Mouse (Mus musculus): ENCODE data around the gene Olfr724. TPM values are rescaled to one million over a fixed set of nuclear protein-coding genes. Genes with fewer than 3 reads are reported as not detected.
"Not testable (repeated sequence)": the region's sequence is repeated elsewhere in the genome, so short reads cannot be mapped to it uniquely, and the experiment has no call there.

The Olfr724 gene
- not detected for total RNA-seq (2021)
- long read RNA-seq, result 0 reads

GRCm38 (mm10) chr14:49963174-49963573, at the start of gene Olfr724:
Olfr724 (minus strand) TSS chr14:49963274.
- DNase-seq (ENCODE audit: low spot score in 2 of 2), result not testable (repeated sequence)

- DNase-seq (ENCODE audit: low spot score in 2 of 2), result no peak
Observed at GRCm38 (mm10) chr14:49955890-49956289, 7.2 kb downstream of the Olfr724 start.

- not testable (repeated sequence) for DNase-seq (ENCODE audit: low spot score in 2 of 2)
Observed at GRCm38 (mm10) chr14:49931687-49932086, 31.4 kb downstream of the Olfr724 start, which contains the start of gene Olfr723. Olfr723 (minus strand) TSS chr14:49931787.

Other genes with a start within 250 kb of the Olfr724 start
- gene Armh4, start 179.9 kb downstream of the Olfr724 start, total RNA-seq (2021), result 10 to 100 TPM; 34.9 to 36.7 TPM
- gene Olfr722, start 61.3 kb downstream of the Olfr724 start, total RNA-seq (2021), result not detected
- gene Olfr723, start 31.5 kb downstream of the Olfr724 start, total RNA-seq (2021), result not detected
- gene Olfr725, start 77.1 kb upstream of the Olfr724 start, total RNA-seq (2021), result not detected
- not detected for gene Olfr726, start 127.7 kb upstream of the Olfr724 start, total RNA-seq (2021)
- gene Olfr727, start 159.9 kb upstream of the Olfr724 start, total RNA-seq (2021), result not detected
- gene Olfr728, start 179.4 kb upstream of the Olfr724 start, total RNA-seq (2021), result not detected
- not detected for gene Olfr729, start 189.6 kb upstream of the Olfr724 start, total RNA-seq (2021)
- gene Olfr730, start 224.9 kb upstream of the Olfr724 start, total RNA-seq (2021), result not detected

All from layer of hippocampus, postnatal 10 days (tissue).